Mouse (Mus musculus) stomach, postnatal 0 days (tissue): ENCODE measurements around the gene Slc2a8.

Experiments
- CTCF ChIP-seq: IDR thresholded peaks from 2 replicates; pipeline ENCODE4 v1.5.1; 2016; ENCODE audit warnings: antibody characterized with exemption, low read depth, mild to moderate bottlenecking, moderate library complexity
- EP300 ChIP-seq: optimal IDR thresholded peaks from 2 replicates; pipeline ENCODE3; 2016; ENCODE audit warnings: antibody characterized with exemption

DNA sequence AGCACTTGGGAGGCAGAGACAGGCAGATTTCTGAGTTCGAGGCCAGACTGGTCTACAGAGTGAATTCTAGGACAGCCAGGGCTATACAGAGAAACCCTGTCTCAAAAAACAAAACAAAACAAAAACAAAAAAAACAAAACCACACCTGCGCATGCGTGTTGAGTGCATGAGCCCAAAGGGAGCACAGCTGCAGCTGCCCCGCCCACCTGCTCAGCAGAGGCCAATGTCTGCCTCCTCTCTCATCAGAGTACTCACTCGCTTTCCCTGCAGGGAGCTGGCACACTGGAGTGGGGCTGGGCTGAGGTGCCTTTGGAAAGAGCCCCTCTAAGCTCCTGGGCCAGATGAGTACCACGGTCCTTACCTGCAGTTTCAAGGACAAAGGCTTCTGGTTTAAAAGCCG, 50.2 kb downstream of the Slc2a8 start:
- no peak for TF ChIP-seq CTCF
- TF ChIP-seq EP300, result no peak
